Mouse (Mus musculus) layer of hippocampus, adult 2 months (tissue): Measurements from ENCODE around the gene Rab31. TPM values are rescaled to one million over a fixed set of nuclear protein-coding genes. Genes with fewer than 3 reads are reported as not detected.

ENCODE experiments used
- DNase-seq, 2 experiments: peaks; one replicate each; pipeline ENCODE4 v3.0.0; 2022; ENCODE audit warnings: low spot score in 2 of 2
- H3K27ac ChIP-seq: fragments of 200-600 bp; 2 replicates; pipeline ENCODE4 v1.8.1; 2022
- H3K4me3 ChIP-seq: fragments of 200-600 bp; 2 replicates; pipeline ENCODE4 v1.8.1; 2022; ENCODE audit warnings: mild to moderate bottlenecking
- CTCF ChIP-seq: fragments of 200-600 bp; conservative IDR thresholded peaks from 2 replicates; pipeline ENCODE4 v1.8.1; 2022; ENCODE audit warnings: antibody characterized with exemption, mild to moderate bottlenecking, moderate library complexity
- total RNA-seq, 2 experiments: library from RNA; stranded (reverse); gene quantifications; 2 replicates each; pipeline ENCODE4 v1.2.3; 2021

Rab31 gene
- total RNA-seq, 2 experiments from 2014 or later = 46.9 TPM

DNA sequence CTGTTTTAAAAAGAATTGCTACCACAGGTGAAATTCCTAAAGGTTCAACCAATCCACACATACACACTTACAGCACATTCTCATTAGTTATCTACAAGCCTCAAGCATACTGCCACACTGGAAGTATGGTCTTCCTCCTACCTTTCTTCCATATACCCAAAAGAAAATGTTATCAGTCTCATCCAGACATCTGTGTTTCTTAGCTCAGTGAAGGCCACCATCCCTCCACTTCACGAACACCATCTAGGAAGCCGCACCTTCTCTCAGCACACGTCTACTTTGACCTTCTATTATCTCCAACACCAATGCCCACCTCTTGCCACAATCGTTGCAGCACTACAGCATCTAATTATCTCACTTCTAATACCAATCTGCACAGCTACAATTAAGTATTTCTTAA is 166.5 kb downstream of the Rab31 start:
- TF ChIP-seq CTCF = no peak
- no peak overlapping the region for H3K27ac ChIP-seq
- H3K4me3 ChIP-seq = no peak overlapping the region
- DNase-seq = no peak

GRCm38 (mm10) chr17:65604892-65605291 is 167.7 kb downstream of the Rab31 start:
- Histone ChIP-seq H3K27ac (no peak overlapping the region), H3K4me3 (no peak overlapping the region)
- no peak for TF ChIP-seq CTCF
- DNase-seq = no peak

GRCm38 (mm10) chr17:65604315-65604714 is 168.2 kb downstream of the Rab31 start:
- no peak overlapping the region for H3K4me3 ChIP-seq
- DNase-seq = no peak
- TF ChIP-seq CTCF = 0 out of 2 replicates have a peak, but pooled peaks have one; percentile 9
- H3K27ac ChIP-seq = no peak overlapping the region

Other genes with a start within 250 kb of the Rab31 start
- gene Tmem232, start 232.0 kb downstream of the Rab31 start, total RNA-seq = under 1 TPM; 0.91 to 0.97 TPM
- gene Vapa, start 159.2 kb downstream of the Rab31 start, total RNA-seq = 100 to 1,000 TPM; 131 to 137 TPM
- not detected for gene Txndc2, start 130.6 kb downstream of the Rab31 start, total RNA-seq
- gene Ppp4r1, start 9.8 kb upstream of the Rab31 start, total RNA-seq = 10 to 100 TPM; 32.3 to 35.1 TPM
- 10 to 100 TPM; 54.2 to 56.8 TPM for gene Ralbp1, start 113.0 kb upstream of the Rab31 start, total RNA-seq
- gene Twsg1, start 178.5 kb upstream of the Rab31 start, total RNA-seq = 10 to 100 TPM; 25.0 to 29.9 TPM